Mouse (Mus musculus) left cerebral cortex, postnatal 36 days (tissue): ENCODE results near the gene Kbtbd7. TPM values are rescaled to one million over a fixed set of nuclear protein-coding genes. Genes with fewer than 3 reads are reported as not detected.
A peak's percentile ranks its signal among the peaks of the same experiment; 100 is the strongest.
"Not testable (repeated sequence)": the region's sequence is repeated elsewhere in the genome, so short reads cannot be mapped to it uniquely, and the experiment has no call there.

Experiments used
- DNase-seq, 2 experiments: peaks; one replicate each; pipeline ENCODE4 v3.0.0; 2021 to 2022; ENCODE audit warnings: low spot score in 2 of 2, mixed read lengths in 1 of 2
- intact Hi-C: fragments of 180-260 bp; cut with DNase I; formaldehyde crosslinking; loops from one replicate; pipeline ENCODE4 v1.15.1; 2025
- total RNA-seq, 2 experiments: library from RNA; stranded (reverse); gene quantifications; 2 replicates each; pipeline ENCODE4 v1.2.3; 2021

Gene Kbtbd7
- total RNA-seq, 2 experiments from 2014 or later, result 37.5 to 41.3 TPM

GRCm38 (mm10) chr14:79444601-79445000, 18.3 kb downstream of the Kbtbd7 start:
- intact Hi-C loops, result no loop called here
- DNase-seq, result no peak

GRCm38 (mm10) chr14:79445055-79445620, 18.8 kb downstream of the Kbtbd7 start:
- peak; percentile 15 to 23 for DNase-seq
- intact Hi-C loops, result no loop called here

GRCm38 (mm10) chr14:79451681-79452590, 25.6 kb downstream of the Kbtbd7 start, which contains the start of gene Kbtbd6:
TSS of gene Kbtbd6 (plus strand) at chr14:79451835.
- intact Hi-C loops, result loop anchor here (1.0 kb wide), 1 partner anchor 26 kb away; the partner anchor contains the start of gene Kbtbd7
- peak; percentile 73 to 75 for DNase-seq

- DNase-seq, intact Hi-C loops: not testable (repeated sequence)
These were observed 26.3 kb downstream of the Kbtbd7 start for GRCm38 (mm10) chr14:79452591-79452934.

- DNase-seq, result no peak
- intact Hi-C loops, result loop anchor here (10.0 kb wide), 1 partner anchor 346 kb away; no protein-coding TSS in a partner anchor
These were observed 34.1 kb downstream of the Kbtbd7 start for GRCm38 (mm10) chr14:79460401-79460800.

GRCm38 (mm10) chr14:79460988-79461387, 34.7 kb downstream of the Kbtbd7 start:
- intact Hi-C loops, result loop anchor here (10.0 kb wide), 1 partner anchor 346 kb away; no protein-coding TSS in a partner anchor

GRCm38 (mm10) chr14:79465623-79466022, 39.3 kb downstream of the Kbtbd7 start:
- intact Hi-C loops, result loop anchor here (5.0 to 10.0 kb wide), 2 partner anchors 68 to 351 kb away; partner anchors contain the start of gene Mtrf1
- no peak for DNase-seq

More at GRCm38 (mm10) chr14:79460988-79461387, 34.7 kb downstream of the Kbtbd7 start:
- DNase-seq, result no peak

- intact Hi-C loops, result loop anchor here (5.0 to 10.0 kb wide), 2 partner anchors 70 to 353 kb away; partner anchors contain the start of gene Mtrf1
- peak in 1 of 2 experiments; percentile 34 for DNase-seq
These were observed 41.3 kb downstream of the Kbtbd7 start for GRCm38 (mm10) chr14:79467621-79468020.

- intact Hi-C loops, result no loop called here
- DNase-seq, result no peak
These were observed 47.1 kb downstream of the Kbtbd7 start for GRCm38 (mm10) chr14:79473384-79473783.

Other genes starting within 250 kb of the Kbtbd7 start
- not detected for gene Zfp957, start 179.1 kb upstream of the Kbtbd7 start, total RNA-seq
- gene Rgcc, start 124.9 kb upstream of the Kbtbd7 start, total RNA-seq, result 10 to 100 TPM; 30.1 to 39.0 TPM
- 10 to 100 TPM in 1 of 2 experiments, 1 to 10 TPM in 1; 9.9 to 17.6 TPM for gene Naa16, start 35.7 kb upstream of the Kbtbd7 start, total RNA-seq
- 1 to 10 TPM; 5.1 to 5.5 TPM for gene Mtrf1, start 28.7 kb upstream of the Kbtbd7 start, total RNA-seq
- 1 to 10 TPM; 1.0 to 1.4 TPM for gene Kbtbd6, start 25.3 kb downstream of the Kbtbd7 start, total RNA-seq
- 1 to 10 TPM; 4.1 to 4.8 TPM for gene Elf1, start 54.7 kb downstream of the Kbtbd7 start, total RNA-seq
- gene Wbp4, start 55.0 kb downstream of the Kbtbd7 start, total RNA-seq, result 10 to 100 TPM; 48.2 to 51.7 TPM
- 10 to 100 TPM; 83.0 to 91.4 TPM for gene Sugt1, start 161.2 kb downstream of the Kbtbd7 start, total RNA-seq
- gene Cnmd, start 235.7 kb downstream of the Kbtbd7 start, total RNA-seq, result 1 to 10 TPM in 1 of 2 experiments, under 1 TPM in 1; 0.88 to 1.2 TPM